25 mouse cellular contexts compared by ENCODE assay signal in genomic region chr4:32929750-32930149, GRCm38 (mm10). TPM values are rescaled to one million over a fixed set of nuclear protein-coding genes. Genes with fewer than 3 reads are reported as not detected.
"Had no signal": no experiment of that assay in that cellular context is flagged by ENCODE, and none has a peak within 500 bp of the region (broad histone marks: within the 10 kb centered on the region; RNA-seq: fewer than 3 reads in every experiment).

No protein-coding gene starts in this region.

- H3K27ac ChIP-seq: gastrocnemius, adult 2 months; heart, embryonic 10.5 days; hindbrain, embryonic 10.5 days; hindbrain, embryonic 12.5 days; hindbrain, embryonic 14.5 days; intestine, embryonic 15.5 days; left cerebral cortex, adult 2 months; limb, embryonic 10.5 days; limb, embryonic 12.5 days; liver, embryonic 13.5 days; liver, embryonic 15.5 days had no signal

- H3K27me3 ChIP-seq: heart, embryonic 12.5 days; hindbrain, embryonic 12.5 days; intestine, embryonic 15.5 days; limb, embryonic 12.5 days; liver, embryonic 13.5 days had no signal

- DNase-seq: gastrocnemius, adult 2 months; gastrocnemius, postnatal 10 days; gastrocnemius, postnatal 25 days; heart, adult 18-20 months; heart, postnatal 10 days; heart, postnatal 4 days; kidney, adult 18-20 months; kidney, adult 8-10 months; kidney, postnatal 10 days; kidney, postnatal 25 days; layer of hippocampus, adult 9-11 months; liver; liver, embryonic 13.5 days; liver, postnatal 0 days had no signal

- H3K9me3 ChIP-seq: heart, embryonic 10.5 days; heart, embryonic 12.5 days; hindbrain, embryonic 10.5 days; hindbrain, embryonic 12.5 days; intestine, embryonic 15.5 days; limb, embryonic 10.5 days; limb, embryonic 12.5 days; liver, embryonic 13.5 days; liver, embryonic 15.5 days had no signal

- H3K4me3 ChIP-seq: gastrocnemius, adult 2 months; heart, embryonic 10.5 days; heart, embryonic 12.5 days; hindbrain, embryonic 10.5 days; hindbrain, embryonic 12.5 days; intestine, embryonic 15.5 days; left cerebral cortex, adult 2 months; limb, embryonic 10.5 days; limb, embryonic 12.5 days; liver, embryonic 13.5 days; liver, embryonic 15.5 days had no signal

- H3K36me3 ChIP-seq: heart, embryonic 10.5 days; hindbrain, embryonic 12.5 days; intestine, embryonic 15.5 days; limb, embryonic 10.5 days; limb, embryonic 12.5 days; liver, embryonic 13.5 days; liver, embryonic 15.5 days had no signal

- H3K4me1 ChIP-seq: hindbrain, embryonic 12.5 days; intestine, embryonic 15.5 days; limb, embryonic 12.5 days; liver, embryonic 13.5 days; liver, embryonic 15.5 days had no signal

RNA-seq across cellular contexts. Expression of gene Rragd, which starts 53.1 kb away (rescaled TPM):
- total RNA-seq: granulocyte monocyte progenitor cell, adult 5-6 weeks had no signal
